Mouse (Mus musculus): ENCODE data around the gene Cd3eap.
A peak's percentile ranks its signal among the peaks of the same experiment; 100 is the strongest.

The Cd3eap gene

GRCm38 (mm10) chr7:19359299-19359891 is at the start of gene Cd3eap, which contains the start of gene Ppp1r13l:
Gene Cd3eap, minus strand, starts transcription at chr7:19359483.
Gene Ppp1r13l, plus strand, starts transcription at chr7:19359749.
- peak; percentile 85 for DNase-seq (ENCODE audit: low spot score)

DNA sequence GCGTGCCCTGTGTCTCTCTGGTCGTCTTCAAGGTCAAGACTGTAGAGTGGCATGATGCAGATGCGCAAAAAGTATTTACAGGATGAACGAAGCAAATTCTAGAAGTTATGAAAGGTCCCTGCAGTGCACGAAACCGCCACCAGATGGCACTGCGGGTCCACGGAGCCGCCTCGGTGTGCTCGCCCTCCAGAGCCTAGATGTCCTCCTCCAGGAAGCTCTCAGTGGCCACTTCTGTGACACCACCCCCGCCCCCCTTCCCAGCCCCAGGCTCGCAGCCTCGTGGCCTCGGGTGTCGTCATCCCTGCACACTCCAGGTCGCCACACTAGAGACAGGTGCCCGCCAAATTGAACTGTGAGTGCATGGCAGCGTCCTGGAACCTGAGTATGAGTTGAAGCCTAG is 46.1 kb upstream of the Cd3eap start:
- no peak for DNase-seq (ENCODE audit: low spot score)

DNA sequence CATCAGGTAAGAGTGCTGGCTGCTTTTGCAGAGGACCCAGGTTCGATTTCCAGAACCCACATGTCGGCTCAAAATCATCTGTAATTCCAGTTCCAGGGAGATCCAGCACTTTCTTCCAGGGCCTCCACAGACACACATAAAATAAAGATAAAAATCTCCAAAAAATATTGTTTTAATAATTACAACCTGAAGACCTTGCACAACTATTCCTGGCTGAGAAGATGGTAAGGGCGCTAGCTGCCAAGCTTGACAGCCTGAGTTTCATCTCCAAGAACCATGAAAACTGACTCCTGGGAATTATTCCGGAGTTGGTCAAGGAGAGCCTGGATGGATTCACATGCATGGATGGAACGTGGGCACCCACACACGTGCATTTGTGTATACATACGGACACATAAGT is 45.2 kb upstream of the Cd3eap start, which contains the start of gene Ckm:
TSS of gene Ckm (plus strand) at position 301 of the 400 bp plus-strand sequence.
- DNase-seq (ENCODE audit: low spot score): no peak

DNA sequence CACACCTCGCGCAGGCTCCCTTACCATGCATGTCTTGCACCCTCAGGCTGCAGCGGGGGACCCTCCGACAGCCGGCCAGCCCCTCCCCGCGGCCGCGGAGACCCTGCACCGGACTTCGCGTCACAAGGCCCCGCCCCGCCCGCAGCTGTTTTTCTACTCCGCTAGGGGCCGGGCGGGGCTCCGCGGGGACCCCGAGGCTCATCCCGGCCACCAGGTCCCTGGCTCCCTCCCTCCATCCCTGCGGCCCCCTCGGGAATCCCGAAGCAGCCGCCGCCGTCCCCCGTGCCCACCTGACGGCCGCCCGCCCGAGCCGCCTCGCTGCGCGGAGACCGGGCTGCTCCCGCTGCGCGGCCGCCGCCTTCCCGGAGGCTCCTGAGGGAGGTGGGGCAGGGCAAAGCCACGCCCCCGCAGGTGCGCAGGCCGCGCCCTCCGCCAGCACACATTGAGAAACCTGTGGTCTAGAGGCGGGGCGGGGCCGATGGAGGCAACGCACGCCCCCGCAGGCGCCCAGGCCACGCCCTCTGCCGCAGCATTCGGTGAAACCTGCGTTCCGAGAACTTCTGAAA is 44.5 kb upstream of the Cd3eap start, which contains the start of gene Klc3:
TSS of gene Klc3 (minus strand) at position 374 of the 566 bp plus-strand sequence.
- no peak for DNase-seq (ENCODE audit: low spot score)

GRCm38 (mm10) chr7:19402535-19403112 is 43.3 kb upstream of the Cd3eap start:
- DNase-seq (ENCODE audit: low spot score): no peak

DNA sequence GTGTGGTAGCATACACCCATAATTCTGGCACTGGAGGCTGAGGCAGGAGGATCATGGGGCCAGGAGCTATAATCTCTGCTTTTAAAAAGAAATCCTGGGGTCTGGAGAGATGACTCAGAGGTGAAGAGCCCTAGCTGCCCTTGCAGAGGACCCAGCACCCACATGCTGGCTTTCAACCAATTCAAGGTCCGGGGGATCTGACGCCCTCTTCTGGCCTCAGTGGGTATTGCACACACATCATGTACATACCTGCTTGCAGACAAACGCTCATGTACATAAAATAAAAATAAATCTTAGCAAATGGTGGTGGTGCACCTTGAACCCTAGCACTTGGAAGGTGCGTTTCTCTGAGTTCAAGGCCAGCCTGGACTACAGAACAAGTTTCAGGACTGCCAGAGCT is 41.7 kb upstream of the Cd3eap start:
- no peak for DNase-seq (ENCODE audit: low spot score)

GRCm38 (mm10) chr7:19399496-19400280 is 40.4 kb upstream of the Cd3eap start:
- DNase-seq (ENCODE audit: low spot score): no peak

DNA sequence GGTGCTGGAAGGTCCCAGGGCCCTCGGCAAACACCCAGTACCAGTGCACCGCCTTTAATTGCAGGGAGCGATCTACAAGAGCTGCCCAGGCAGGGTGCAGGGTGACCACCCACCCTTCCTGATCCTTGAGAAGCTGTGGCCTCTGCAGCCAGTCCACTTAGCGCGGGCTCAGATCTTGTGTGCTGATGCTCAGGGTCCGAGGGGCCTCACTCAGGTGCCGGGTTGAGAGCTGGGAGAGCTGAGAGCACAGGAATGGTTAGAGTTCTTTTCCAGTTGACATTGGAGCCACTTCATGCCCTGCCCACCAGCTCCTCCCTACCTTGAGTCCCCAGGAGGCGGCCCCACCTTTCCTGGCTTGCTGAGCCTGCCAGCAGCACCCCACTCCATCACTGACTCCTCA is 35.2 kb upstream of the Cd3eap start:
- no peak for DNase-seq (ENCODE audit: low spot score)

GRCm38 (mm10) chr7:19388699-19389413 is 29.6 kb upstream of the Cd3eap start:
- no peak for DNase-seq (ENCODE audit: low spot score)

- DNase-seq (ENCODE audit: low spot score): no peak
Measured at GRCm38 (mm10) chr7:19383708-19384107, 24.4 kb upstream of the Cd3eap start.

DNA sequence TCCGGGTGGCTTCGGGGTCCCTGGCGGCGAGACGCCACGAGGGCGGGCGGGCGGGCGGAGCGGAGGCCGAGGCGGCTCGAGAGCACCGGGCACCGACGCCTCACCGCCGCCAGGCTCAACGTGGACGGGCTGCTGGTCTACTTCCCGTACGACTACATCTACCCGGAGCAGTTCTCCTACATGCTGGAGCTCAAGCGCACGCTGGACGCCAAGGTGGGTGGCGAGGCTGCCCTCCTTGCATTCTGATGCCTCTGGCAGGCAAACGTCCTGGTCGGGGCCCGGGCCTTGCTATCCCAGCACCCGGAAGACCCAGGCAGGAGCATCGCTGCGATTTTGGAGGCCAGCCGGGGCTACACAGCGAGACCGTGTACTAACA is 22.9 kb upstream of the Cd3eap start:
- no peak for DNase-seq (ENCODE audit: low spot score)

DNA sequence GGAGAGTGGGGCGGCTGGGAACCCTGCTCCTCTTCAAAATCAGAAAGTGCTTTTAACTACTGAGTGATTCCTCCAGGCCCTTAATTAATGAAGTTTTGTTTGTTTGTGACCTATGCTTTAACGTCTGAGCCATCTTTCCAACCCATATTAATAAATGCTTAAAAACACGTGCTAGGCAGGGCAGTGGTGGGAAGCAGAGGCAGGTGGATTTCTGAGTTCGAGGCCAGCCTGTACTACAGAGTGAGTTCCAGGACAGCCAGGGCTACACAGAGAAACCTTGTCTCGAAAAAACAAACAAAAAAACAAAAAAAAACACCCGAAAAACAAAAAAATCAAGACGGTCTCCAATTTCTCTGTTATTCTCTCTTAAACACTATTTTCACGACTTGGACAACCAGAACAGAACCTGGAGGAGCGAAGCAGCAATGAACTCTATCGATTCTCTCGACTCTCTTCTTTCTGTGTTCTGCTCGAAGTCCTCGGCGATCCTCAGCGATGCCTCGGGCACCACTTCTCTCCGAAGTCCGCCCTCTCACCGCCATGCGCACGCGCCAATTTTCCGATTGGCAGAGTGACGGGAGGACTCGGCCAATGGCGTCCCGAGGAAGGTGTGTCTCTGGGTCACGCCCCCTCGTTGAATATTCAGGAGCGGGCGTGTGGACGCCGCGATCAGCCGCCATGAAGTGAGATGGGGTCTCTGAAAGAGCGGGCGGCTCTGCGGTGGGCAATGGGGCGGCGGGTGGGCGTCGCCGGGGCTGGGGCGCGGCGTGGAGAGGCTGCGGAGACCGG is 22.3 kb upstream of the Cd3eap start, which contains the start of gene Ercc2:
TSS of gene Ercc2 (plus strand) at position 634 of the 789 bp plus-strand sequence.
- DNase-seq (ENCODE audit: low spot score): peak; percentile 96

GRCm38 (mm10) chr7:19378049-19378448 is 18.8 kb upstream of the Cd3eap start:
- DNase-seq (ENCODE audit: low spot score): no peak

GRCm38 (mm10) chr7:19376019-19376418 is 16.7 kb upstream of the Cd3eap start:
- no peak for DNase-seq (ENCODE audit: low spot score)

GRCm38 (mm10) chr7:19375368-19375767 is 16.1 kb upstream of the Cd3eap start:
- DNase-seq (ENCODE audit: low spot score): no peak

DNA sequence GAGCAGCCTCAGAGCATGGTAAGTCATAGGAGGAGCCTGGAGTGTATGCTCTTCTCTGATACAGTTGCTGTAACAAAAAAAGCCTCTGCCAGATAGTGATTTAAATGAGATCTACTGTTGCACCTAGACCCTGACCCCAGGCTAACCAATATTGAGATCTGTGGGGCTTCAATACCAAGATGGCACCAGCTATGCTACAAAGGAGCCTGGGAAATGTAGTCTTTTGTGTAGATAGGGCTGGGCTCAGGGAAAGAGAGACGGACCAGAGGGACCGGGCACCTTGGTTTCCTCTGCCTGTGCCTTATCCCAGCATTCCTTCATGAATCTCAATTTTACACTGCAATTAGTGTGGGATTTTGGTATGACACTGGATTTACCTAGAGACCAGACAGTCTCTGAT is 14.1 kb upstream of the Cd3eap start:
- DNase-seq (ENCODE audit: low spot score): no peak

- no peak for DNase-seq (ENCODE audit: low spot score)
Measured at GRCm38 (mm10) chr7:19369823-19370425, 10.6 kb upstream of the Cd3eap start.

DNA sequence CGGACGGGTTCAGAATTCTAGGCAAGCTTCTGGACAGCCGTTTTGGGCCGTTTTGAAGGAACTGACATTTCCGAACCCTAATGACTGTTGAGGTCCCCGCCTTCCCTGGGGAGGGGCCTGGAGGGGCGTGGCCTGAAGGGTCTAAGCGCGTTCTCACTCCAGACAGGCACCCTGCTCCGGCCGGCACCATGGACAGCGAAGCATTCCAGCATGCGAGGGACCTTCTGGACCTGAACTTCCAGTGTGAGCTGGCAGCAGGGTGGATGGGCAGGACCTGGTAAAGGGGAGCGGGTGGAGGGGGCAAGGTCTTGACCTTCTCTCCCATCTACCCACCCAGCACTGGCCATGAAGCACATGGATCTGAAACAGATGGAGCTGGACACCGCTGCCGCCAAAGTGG is 9.1 kb upstream of the Cd3eap start:
- no peak for DNase-seq (ENCODE audit: low spot score)

GRCm38 (mm10) chr7:19365376-19365775 is 6.1 kb upstream of the Cd3eap start:
- DNase-seq (ENCODE audit: low spot score): no peak

DNA sequence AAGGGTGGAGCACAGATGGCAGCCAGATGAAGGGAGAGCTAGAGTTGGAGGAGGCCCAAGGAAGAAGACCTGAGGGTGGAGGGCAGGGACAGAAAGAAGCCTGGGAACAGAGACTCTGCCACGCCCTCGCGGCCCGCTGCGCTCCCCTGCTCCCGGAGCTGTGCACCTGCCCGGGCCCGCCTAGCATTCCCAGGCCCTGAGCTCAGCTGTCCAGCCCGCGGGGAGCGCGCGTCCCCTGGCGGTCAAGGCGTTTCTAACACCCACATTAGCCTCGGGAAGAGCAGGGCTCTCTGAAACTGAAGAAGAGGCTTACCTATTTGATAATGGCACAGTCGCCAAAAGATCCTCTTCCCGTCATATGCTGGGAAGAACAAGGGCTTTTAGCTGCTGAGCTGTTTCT is 4.6 kb upstream of the Cd3eap start:
- no peak for DNase-seq (ENCODE audit: low spot score)

DNA sequence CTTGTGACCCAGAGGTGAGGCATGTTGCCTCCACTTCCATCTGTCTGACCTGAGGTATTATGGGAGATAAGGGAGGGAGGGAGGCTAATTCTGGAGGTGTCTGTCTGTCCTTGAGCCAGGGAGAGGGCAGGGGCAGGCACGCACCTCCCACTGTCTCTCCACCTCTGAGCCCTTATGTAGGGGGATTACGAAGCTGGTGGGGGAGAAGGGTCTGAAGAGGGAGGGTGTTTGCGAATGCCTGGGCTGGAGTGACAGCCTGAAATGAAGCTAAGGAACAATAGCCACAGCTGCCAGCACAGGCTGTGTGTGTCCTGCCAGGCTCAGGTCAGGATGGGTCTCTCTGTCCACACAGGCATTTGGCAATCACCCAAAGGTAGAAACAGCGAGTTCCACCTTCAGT is 3.0 kb upstream of the Cd3eap start:
- no peak for DNase-seq (ENCODE audit: low spot score)

Data from left cerebral cortex, adult 11 months (tissue).